Mouse (Mus musculus) adrenal gland, adult (tissue): ENCODE results near the gene Anapc2.
"Not testable (repeated sequence)": the region's sequence is repeated elsewhere in the genome, so short reads cannot be mapped to it uniquely, and the experiment has no call there.

ENCODE experiments used
- DNase-seq, 2 experiments: peaks; one replicate each; pipeline ENCODE4 v3.0.0; 2022 to 2023; ENCODE audit warnings: low spot score in 1 of 2; ENCODE audit not compliant: inconsistent age in 2 of 2

The Anapc2 gene

GRCm38 (mm10) chr2:25240723-25241437, 31.4 kb upstream of the Anapc2 start:
- peak; percentile 80 to 91 for DNase-seq

- DNase-seq: peak in 1 of 2 experiments; percentile 47
Measured at GRCm38 (mm10) chr2:25241438-25241775, 30.9 kb upstream of the Anapc2 start.

- peak in 1 of 2 experiments; percentile 46 for DNase-seq
Measured at GRCm38 (mm10) chr2:25242101-25242506, 30.2 kb upstream of the Anapc2 start, which contains the start of the genes Rnf208 and Cysrt1. Rnf208 (plus strand) TSS chr2:25242255. Cysrt1 (minus strand) TSS chr2:25242452.

- DNase-seq: no peak
Measured at GRCm38 (mm10) chr2:25243342-25243741, 28.9 kb upstream of the Anapc2 start.

GRCm38 (mm10) chr2:25244144-25244543, 28.1 kb upstream of the Anapc2 start:
- DNase-seq: peak in 1 of 2 experiments; percentile 25

GRCm38 (mm10) chr2:25246183-25247072, 25.9 kb upstream of the Anapc2 start, which contains the start of gene AL732309.1:
AL732309.1 (minus strand) TSS chr2:25246863.
- DNase-seq: no peak

GRCm38 (mm10) chr2:25252331-25252730, 19.9 kb upstream of the Anapc2 start:
- DNase-seq: peak in 1 of 2 experiments; percentile 52

GRCm38 (mm10) chr2:25255284-25255779, 16.9 kb upstream of the Anapc2 start, which contains the start of gene Tmem203:
Tmem203 (plus strand) TSS chr2:25255439.
- DNase-seq: peak; percentile 89 to 95

GRCm38 (mm10) chr2:25256443-25257109, 15.7 kb upstream of the Anapc2 start:
- peak in 1 of 2 experiments; percentile 72 for DNase-seq

GRCm38 (mm10) chr2:25257250-25257649, 15.0 kb upstream of the Anapc2 start:
- not testable (repeated sequence) for DNase-seq

GRCm38 (mm10) chr2:25258887-25259286, 13.4 kb upstream of the Anapc2 start:
- no peak for DNase-seq

- DNase-seq: no peak
Measured at GRCm38 (mm10) chr2:25261870-25262269, 10.4 kb upstream of the Anapc2 start.

- DNase-seq: peak; percentile 95 to 97
Measured at GRCm38 (mm10) chr2:25262291-25262767, 9.9 kb upstream of the Anapc2 start, which contains the start of gene Tprn. Tprn (plus strand) TSS chr2:25262618.

GRCm38 (mm10) chr2:25262795-25263622, 9.3 kb upstream of the Anapc2 start:
- DNase-seq: no peak

- no peak for DNase-seq
Measured at GRCm38 (mm10) chr2:25263623-25264285, 8.5 kb upstream of the Anapc2 start.

- DNase-seq: no peak
Measured at GRCm38 (mm10) chr2:25264286-25264660, 8.0 kb upstream of the Anapc2 start.

- DNase-seq: peak in 1 of 2 experiments; percentile 50
Measured at GRCm38 (mm10) chr2:25264851-25265250, 7.4 kb upstream of the Anapc2 start.

- DNase-seq: no peak
Measured at GRCm38 (mm10) chr2:25265897-25266656, 6.2 kb upstream of the Anapc2 start.

- DNase-seq: peak in 1 of 2 experiments; percentile 65
Measured at GRCm38 (mm10) chr2:25266720-25267119, 5.6 kb upstream of the Anapc2 start.
